Mouse (Mus musculus): ENCODE measurements around the gene Rxfp2. TPM values are rescaled to one million over a fixed set of nuclear protein-coding genes. Genes with fewer than 3 reads are reported as not detected.

Rxfp2 gene
- total and polyA plus RNA-seq, 2 experiments from 2014 or later, result 0.31 to 0.73 TPM

DNA sequence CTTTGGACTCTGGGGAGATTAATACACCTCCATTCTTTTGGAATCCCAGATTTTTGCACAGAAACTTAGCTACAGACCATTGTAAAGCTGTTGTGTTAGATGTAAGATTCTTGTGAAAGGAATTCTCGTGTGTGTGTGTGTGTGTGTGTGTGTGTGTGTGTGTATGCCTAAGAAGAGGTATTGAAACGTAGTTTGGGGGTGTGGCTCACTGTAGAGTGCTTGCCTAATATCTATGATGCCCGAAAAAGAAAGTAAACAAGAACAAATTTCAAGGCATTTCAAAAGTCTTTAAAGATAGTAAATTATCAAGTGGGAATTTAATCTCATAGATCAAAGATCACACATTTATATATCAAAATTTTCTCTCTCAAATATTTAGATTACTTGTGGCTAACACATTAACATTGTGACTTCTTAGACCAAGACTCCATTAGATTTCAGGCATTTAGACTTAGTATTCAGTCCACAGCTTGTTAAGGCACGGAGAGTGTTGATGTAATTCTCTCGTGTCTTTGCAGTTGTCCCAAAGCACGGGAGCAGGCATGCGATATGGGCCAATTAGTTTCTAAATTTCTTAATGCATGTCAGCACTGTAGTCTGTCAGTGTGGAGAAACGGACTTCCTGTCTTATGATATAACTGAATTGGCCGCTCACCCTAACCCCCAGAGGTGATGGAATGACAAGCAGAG is 97.9 kb downstream of the Rxfp2 start:
- no peak for TF ChIP-seq CTCF (IDR thresholded peaks at IDR 0.05; ENCODE audit: low read depth)

GRCm38 (mm10) chr5:150116906-150117216 is 98.4 kb downstream of the Rxfp2 start:
- TF ChIP-seq CTCF (IDR thresholded peaks at IDR 0.05; ENCODE audit: low read depth), result peak; percentile 54
- no peaks in the 10 kb centered on the region for H3K36me3 ChIP-seq (ENCODE audit: insufficient read depth, low read length)
- DNase-seq (ENCODE audit: low spot score) (no peak), ATAC-seq (no peak)
- no peak overlapping the region for H3K9ac ChIP-seq (replicated peaks; ENCODE audit: low read length)
- no peak overlapping the region for H3K4me3 ChIP-seq (ENCODE audit: low read length)
- H3K4me1 ChIP-seq (ENCODE audit: insufficient read depth, low read length), result peaks cover 8% of the 10 kb centered on the region
- no peak overlapping the region for H3K4me2 ChIP-seq (ENCODE audit: low read depth, low read length)
- H3K27me3 ChIP-seq (ENCODE audit: insufficient read depth, low read length), result no peaks in the 10 kb centered on the region
- no peak overlapping the region for H3K27ac ChIP-seq
- H3K9me3 ChIP-seq (ENCODE audit: low read length), result no peaks in the 10 kb centered on the region
- 83% methylated on average over 6 of the region's 6 CpGs for WGBS

More for the DNA sequence above, 97.9 kb downstream of the Rxfp2 start:
- Histone ChIP-seq H3K27me3 (ENCODE audit: insufficient read depth, low read length) (no peaks in the 10 kb centered on the region), H3K4me3 (ENCODE audit: low read length) (no peak overlapping the region), H3K9me3 (ENCODE audit: low read length) (no peaks in the 10 kb centered on the region), H3K27ac (no peak overlapping the region), H3K9ac (replicated peaks; ENCODE audit: low read length) (no peak overlapping the region), H3K4me2 (ENCODE audit: low read depth, low read length) (no peak overlapping the region), H3K4me1 (ENCODE audit: insufficient read depth, low read length) (peaks cover 8% of the 10 kb centered on the region), H3K36me3 (ENCODE audit: insufficient read depth, low read length) (no peaks in the 10 kb centered on the region)
- no peak for DNase-seq (ENCODE audit: low spot score)
- 60% methylated on average over 9 of the region's 9 CpGs for WGBS
- ATAC-seq, result no peak

- no peak for DNase-seq (ENCODE audit: low spot score)
- Histone ChIP-seq H3K4me2 (ENCODE audit: low read depth, low read length) (peak overlapping the region; percentile 83), H3K27ac (peak overlapping the region; percentile 70; the same call in 1 of the 2 replicates), H3K4me3 (ENCODE audit: low read length) (peak overlapping the region; percentile 74), H3K27me3 (ENCODE audit: insufficient read depth, low read length) (no peaks in the 10 kb centered on the region), H3K9ac (replicated peaks; ENCODE audit: low read length) (peak overlapping the region; percentile 67; the same call in 1 of the 2 replicates), H3K9me3 (ENCODE audit: low read length) (no peaks in the 10 kb centered on the region), H3K36me3 (ENCODE audit: insufficient read depth, low read length) (no peaks in the 10 kb centered on the region), H3K4me1 (ENCODE audit: insufficient read depth, low read length) (peaks cover 8% of the 10 kb centered on the region)
- WGBS, result 16% methylated on average over 8 of the region's 8 CpGs
- no peak for TF ChIP-seq CTCF (IDR thresholded peaks at IDR 0.05; ENCODE audit: low read depth)
- ATAC-seq, result no peak
These were observed 99.6 kb downstream of the Rxfp2 start for GRCm38 (mm10) chr5:150118124-150118454.

DNA sequence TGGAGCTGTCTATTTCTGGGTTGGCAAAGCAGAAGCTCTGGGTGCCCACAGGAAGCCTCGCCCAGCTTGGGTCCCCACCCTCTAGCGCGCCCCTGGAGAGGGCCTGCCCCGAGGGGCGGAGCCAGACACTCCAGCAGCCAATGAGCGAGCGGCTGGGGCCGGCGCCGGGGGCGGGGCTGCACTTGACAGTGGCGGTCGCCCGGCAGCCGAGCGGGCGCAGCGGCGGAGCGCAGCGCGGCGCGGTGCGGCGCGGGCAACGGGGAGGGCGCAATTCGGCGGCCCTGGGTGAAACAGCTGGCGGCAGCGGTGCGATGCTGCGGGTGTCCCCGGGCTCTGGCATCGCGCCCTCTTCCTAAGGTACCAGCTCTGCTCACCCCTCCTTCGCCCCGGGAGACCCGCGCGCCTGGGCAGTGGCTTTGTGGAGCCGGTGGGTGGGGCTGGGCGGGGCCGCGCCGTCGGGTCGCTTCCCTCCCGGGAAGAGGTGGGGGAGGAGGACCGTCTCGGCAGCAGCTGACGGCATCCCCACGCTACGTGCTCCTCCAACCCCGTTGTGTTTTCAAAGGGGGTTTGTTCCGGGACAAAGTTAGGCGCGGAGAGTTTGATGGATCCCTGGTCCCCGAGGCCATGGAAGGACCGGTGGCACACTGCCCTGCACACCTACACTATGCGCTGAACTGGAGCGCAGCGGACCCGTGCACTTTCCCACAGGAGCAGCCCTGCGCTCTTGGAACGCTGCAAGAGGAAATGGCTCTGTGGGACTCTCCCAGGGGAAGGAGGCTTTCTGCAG is 100.2 kb downstream of the Rxfp2 start, which contains the start of gene Fry:
Gene Fry (plus strand): TSS at position 191 of the 787 bp plus-strand sequence.
- ATAC-seq (peak; percentile 98), DNase-seq (ENCODE audit: low spot score) (peak; percentile 94)
- WGBS, result under 1% methylated on average over 65 of the region's 68 CpGs
- Histone ChIP-seq H3K36me3 (ENCODE audit: insufficient read depth, low read length) (no peaks in the 10 kb centered on the region), H3K27ac (peak within 1 kb of the TSS; percentile 70; the same call in 1 of the 2 replicates), H3K4me2 (ENCODE audit: low read depth, low read length) (peak within 1 kb of the TSS; percentile 83), H3K27me3 (ENCODE audit: insufficient read depth, low read length) (no peaks in the 10 kb centered on the region), H3K4me1 (ENCODE audit: insufficient read depth, low read length) (peaks cover 8% of the 10 kb centered on the region), H3K4me3 (ENCODE audit: low read length) (peak within 1 kb of the TSS; percentile 74), H3K9ac (replicated peaks; ENCODE audit: low read length) (peak within 1 kb of the TSS; percentile 67), H3K9me3 (ENCODE audit: low read length) (no peaks in the 10 kb centered on the region)
- TF ChIP-seq CTCF (IDR thresholded peaks at IDR 0.05; ENCODE audit: low read depth), result no peak

- DNase-seq (ENCODE audit: low spot score), result no peak
- no peak for TF ChIP-seq CTCF (IDR thresholded peaks at IDR 0.05; ENCODE audit: low read depth)
- ATAC-seq, result no peak
- no peak overlapping the region for H3K27ac ChIP-seq
- H3K36me3 ChIP-seq (ENCODE audit: insufficient read depth, low read length), result no peaks in the 10 kb centered on the region; the same call in 1 of the 2 replicates
- H3K9ac ChIP-seq (replicated peaks; ENCODE audit: low read length), result no peak overlapping the region
- no peaks in the 10 kb centered on the region for H3K27me3 ChIP-seq (ENCODE audit: insufficient read depth, low read length)
- H3K4me2 ChIP-seq (ENCODE audit: low read depth, low read length), result no peak overlapping the region
- WGBS, result 92% methylated on average over 8 of the region's 8 CpGs
- peaks cover 4% of the 10 kb centered on the region for H3K4me1 ChIP-seq (ENCODE audit: insufficient read depth, low read length)
- no peaks in the 10 kb centered on the region for H3K9me3 ChIP-seq (ENCODE audit: low read length)
- H3K4me3 ChIP-seq (ENCODE audit: low read length), result no peak overlapping the region
These were observed 102.2 kb downstream of the Rxfp2 start for GRCm38 (mm10) chr5:150120676-150121075.

- DNase-seq (ENCODE audit: low spot score), result no peak
- H3K36me3 ChIP-seq (ENCODE audit: insufficient read depth, low read length), result no peaks in the 10 kb centered on the region; the same call in 1 of the 2 replicates
- whole genome bisulfite sequencing, result 85% methylated on average over 4 of the region's 4 CpGs
- H3K9me3 ChIP-seq (ENCODE audit: low read length), result no peaks in the 10 kb centered on the region
- no peak for ATAC-seq
- no peak overlapping the region for H3K4me2 ChIP-seq (ENCODE audit: low read depth, low read length)
- H3K4me1 ChIP-seq (ENCODE audit: insufficient read depth, low read length), result no peaks in the 10 kb centered on the region; the same call in 1 of the 2 replicates
- H3K27me3 ChIP-seq (ENCODE audit: insufficient read depth, low read length), result no peaks in the 10 kb centered on the region
- no peak overlapping the region; the same call in 1 of the 2 replicates for H3K27ac ChIP-seq
- no peak overlapping the region for H3K4me3 ChIP-seq (ENCODE audit: low read length)
- no peak overlapping the region for H3K9ac ChIP-seq (replicated peaks; ENCODE audit: low read length)
- TF ChIP-seq CTCF (IDR thresholded peaks at IDR 0.05; ENCODE audit: low read depth), result no peak
These were observed 103.6 kb downstream of the Rxfp2 start for GRCm38 (mm10) chr5:150122095-150122494.

Measured in hindbrain, postnatal 0 days (tissue).